Mouse (Mus musculus): ENCODE results near the gene Atp10a. TPM values are rescaled to one million over a fixed set of nuclear protein-coding genes. Genes with fewer than 3 reads are reported as not detected.

The Atp10a gene
- total RNA-seq, 2 experiments from 2014 or later, result 7.8 to 7.9 TPM

- no peak for DNase-seq (ENCODE audit: low spot score in 2 of 2)
Measured at GRCm38 (mm10) chr7:58690069-58690923, 34.3 kb downstream of the Atp10a start.

- DNase-seq (ENCODE audit: low spot score in 2 of 2), result no peak
Measured at GRCm38 (mm10) chr7:58690997-58691596, 35.1 kb downstream of the Atp10a start.

GRCm38 (mm10) chr7:58692704-58693103 lies 36.7 kb downstream of the Atp10a start:
- peak in 1 of 2 experiments; percentile 11 for DNase-seq (ENCODE audit: low spot score in 2 of 2)

- DNase-seq (ENCODE audit: low spot score in 2 of 2), result no peak
Measured at GRCm38 (mm10) chr7:58693342-58693741, 37.4 kb downstream of the Atp10a start.

GRCm38 (mm10) chr7:58695661-58696060 lies 39.7 kb downstream of the Atp10a start:
- no peak for DNase-seq (ENCODE audit: low spot score in 2 of 2)

GRCm38 (mm10) chr7:58697092-58697491 lies 41.1 kb downstream of the Atp10a start:
- DNase-seq (ENCODE audit: low spot score in 2 of 2), result no peak

- no peak for DNase-seq (ENCODE audit: low spot score in 2 of 2)
Measured at GRCm38 (mm10) chr7:58698738-58699442, 42.9 kb downstream of the Atp10a start.

GRCm38 (mm10) chr7:58701311-58701710 lies 45.3 kb downstream of the Atp10a start:
- no peak for DNase-seq (ENCODE audit: low spot score in 2 of 2)

GRCm38 (mm10) chr7:58705158-58705557 lies 49.2 kb downstream of the Atp10a start:
- no peak for DNase-seq (ENCODE audit: low spot score in 2 of 2)

GRCm38 (mm10) chr7:58709306-58709705 lies 53.3 kb downstream of the Atp10a start:
- no peak for DNase-seq (ENCODE audit: low spot score in 2 of 2)

- DNase-seq (ENCODE audit: low spot score in 2 of 2), result no peak
Measured at GRCm38 (mm10) chr7:58710312-58710711, 54.3 kb downstream of the Atp10a start.

- no peak for DNase-seq (ENCODE audit: low spot score in 2 of 2)
Measured at GRCm38 (mm10) chr7:58711811-58712210, 55.8 kb downstream of the Atp10a start.

GRCm38 (mm10) chr7:58715576-58716144 lies 59.7 kb downstream of the Atp10a start:
- no peak for DNase-seq (ENCODE audit: low spot score in 2 of 2)

GRCm38 (mm10) chr7:58716626-58717025 lies 60.7 kb downstream of the Atp10a start:
- DNase-seq (ENCODE audit: low spot score in 2 of 2), result no peak

- peak in 1 of 2 experiments; percentile 23 for DNase-seq (ENCODE audit: low spot score in 2 of 2)
Measured at GRCm38 (mm10) chr7:58718556-58718955, 62.6 kb downstream of the Atp10a start.

- DNase-seq (ENCODE audit: low spot score in 2 of 2), result no peak
Measured at GRCm38 (mm10) chr7:58719218-58719938, 63.4 kb downstream of the Atp10a start.

- DNase-seq (ENCODE audit: low spot score in 2 of 2), result no peak
Measured at GRCm38 (mm10) chr7:58722250-58722649, 66.3 kb downstream of the Atp10a start.

- no peak for DNase-seq (ENCODE audit: low spot score in 2 of 2)
Measured at GRCm38 (mm10) chr7:58730201-58730600, 74.2 kb downstream of the Atp10a start.

GRCm38 (mm10) chr7:58730831-58731230 lies 74.9 kb downstream of the Atp10a start:
- no peak for DNase-seq (ENCODE audit: low spot score in 2 of 2)

GRCm38 (mm10) chr7:58732406-58732805 lies 76.4 kb downstream of the Atp10a start:
- DNase-seq (ENCODE audit: low spot score in 2 of 2), result no peak

GRCm38 (mm10) chr7:58733490-58733901 lies 77.5 kb downstream of the Atp10a start:
- DNase-seq (ENCODE audit: low spot score in 2 of 2), result no peak

Data from gastrocnemius, postnatal 4 days (tissue).